11 mouse cellular contexts compared by ENCODE assay signal in the genomic region with DNA sequence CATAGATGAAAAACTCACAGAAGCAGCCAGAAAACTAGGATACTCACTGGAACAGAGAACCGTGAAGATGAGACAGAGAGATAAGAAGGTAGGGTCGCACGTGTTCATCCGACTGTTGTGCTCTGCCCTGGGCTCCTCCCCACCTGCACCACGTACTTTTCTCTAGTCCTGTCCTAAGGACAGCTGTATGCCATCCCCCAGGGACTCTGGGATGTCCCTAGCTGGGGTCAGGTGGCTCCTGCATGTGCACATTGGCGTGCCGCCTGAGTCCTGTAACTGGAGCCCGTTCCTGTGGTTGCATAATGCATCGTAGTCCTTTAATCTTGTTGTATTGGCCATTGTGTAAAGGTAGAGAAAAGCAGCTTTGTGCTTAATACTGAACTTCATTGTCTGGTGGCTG. TPM values are rescaled to one million over a fixed set of nuclear protein-coding genes. Genes with fewer than 3 reads are reported as not detected.
DNase-seq lines count a peak whose midpoint lies in the region; ATAC-seq and TF ChIP-seq lines count a peak whose summit lies in the region.
"Had no signal": no experiment of that assay in that cellular context is flagged by ENCODE, and none has a peak within 500 bp of the region (broad histone marks: within the 10 kb centered on the region; RNA-seq: fewer than 3 reads in every experiment).

No protein-coding gene starts in this region.

- no peaks in the 10 kb centered on the region; the same call in 1 of the 2 replicates for H3K4me1 ChIP-seq in hindbrain, embryonic 13.5 days (replicated peaks)
- no peaks in the 10 kb centered on the region for H3K4me1 ChIP-seq in hindbrain, embryonic 12.5 days
- H3K4me1 ChIP-seq in neural tube, embryonic 11.5 days (ENCODE audit: control insufficient read depth, insufficient read depth, low read length) = no peaks in the 10 kb centered on the region
- no peaks in the 10 kb centered on the region for H3K4me1 ChIP-seq in neural tube, embryonic 15.5 days
- peaks cover 3% of the 10 kb centered on the region for H3K4me1 ChIP-seq in olfactory bulb, adult 2 months (ENCODE audit: control insufficient read depth, insufficient read depth, low read length)

- no peak overlapping the region for H3K4me3 ChIP-seq in hindbrain, embryonic 13.5 days
- H3K4me3 ChIP-seq in hindbrain, embryonic 12.5 days = no peak overlapping the region
- H3K4me3 ChIP-seq in neural tube, embryonic 11.5 days (ENCODE audit: low read depth, low read length) = no peak overlapping the region
- no peak overlapping the region for H3K4me3 ChIP-seq in neural tube, embryonic 15.5 days (replicated peaks)
- no peak overlapping the region for H3K4me3 ChIP-seq in olfactory bulb, adult 2 months (ENCODE audit: insufficient read depth, low read depth, low read length)
- H3K4me3 ChIP-seq: midbrain, embryonic 10.5 days had no signal

- TF ChIP-seq POLR2A in olfactory bulb, adult 2 months (IDR thresholded peaks at IDR 0.05; ENCODE audit: insufficient read depth, low read depth, low read length) = no peak

- 0 out of 2 replicates have a peak, but pooled peaks have one; percentile 36 for ATAC-seq in hindbrain, embryonic 13.5 days (ENCODE audit: low FRiP score)
- no peak; the same call in 1 of the 2 replicates for ATAC-seq in hindbrain, embryonic 12.5 days (ENCODE audit: low FRiP score)
- ATAC-seq in neural tube, embryonic 11.5 days (ENCODE audit: insufficient read depth, low FRiP score, low TSS enrichment) = peak; percentile 35; the same call in 1 of the 2 replicates
- no peak for ATAC-seq in neural tube, embryonic 15.5 days (ENCODE audit: low FRiP score)
- ATAC-seq: hindbrain, postnatal 0 days had no signal

- no peak for TF ChIP-seq CTCF in olfactory bulb, adult 2 months (IDR thresholded peaks at IDR 0.05; ENCODE audit: insufficient read depth, low read depth, low read length)

- DNase-seq in neural tube, embryonic 11.5 days (ENCODE audit: low spot score) = no peak
- DNase-seq in gastrocnemius, postnatal 10 days = peak; percentile 34
- no peak for DNase-seq in cerebellum, adult 9-11 months
- no peak for DNase-seq in ovary, postnatal 36 days (ENCODE audit: low spot score)

- H3K36me3 ChIP-seq in hindbrain, embryonic 13.5 days = peaks cover 41% of the 10 kb centered on the region; the same call in 1 of the 2 replicates
- peaks cover 14% of the 10 kb centered on the region for H3K36me3 ChIP-seq in hindbrain, embryonic 12.5 days
- no peaks in the 10 kb centered on the region; the same call in 1 of the 2 replicates for H3K36me3 ChIP-seq in neural tube, embryonic 11.5 days (ENCODE audit: control insufficient read depth, insufficient read depth, low read length)
- H3K36me3 ChIP-seq in neural tube, embryonic 15.5 days = peaks cover 10% of the 10 kb centered on the region; the same call in 1 of the 2 replicates

- 81% methylated on average over 9 of the region's 9 CpGs for WGBS in hindbrain, embryonic 13.5 days
- WGBS in hindbrain, embryonic 12.5 days = 87% methylated on average over 9 of the region's 9 CpGs
- 86% methylated on average over 9 of the region's 9 CpGs for WGBS in neural tube, embryonic 11.5 days
- WGBS in neural tube, embryonic 15.5 days = 80% methylated on average over 9 of the region's 9 CpGs
- WGBS in olfactory bulb, adult 2 months = 56% methylated on average over 9 of the region's 9 CpGs

- H3K4me2 ChIP-seq in hindbrain, embryonic 13.5 days = no peak overlapping the region
- no peak overlapping the region for H3K4me2 ChIP-seq in hindbrain, embryonic 12.5 days (replicated peaks)
- no peak overlapping the region for H3K4me2 ChIP-seq in neural tube, embryonic 11.5 days (ENCODE audit: low read depth)
- no peak overlapping the region for H3K4me2 ChIP-seq in neural tube, embryonic 15.5 days

- no peaks in the 10 kb centered on the region for H3K9me3 ChIP-seq in hindbrain, embryonic 13.5 days
- no peaks in the 10 kb centered on the region for H3K9me3 ChIP-seq in hindbrain, embryonic 12.5 days (replicated peaks)
- no peaks in the 10 kb centered on the region for H3K9me3 ChIP-seq in neural tube, embryonic 11.5 days (ENCODE audit: control insufficient read depth, low read length)
- no peaks in the 10 kb centered on the region for H3K9me3 ChIP-seq in neural tube, embryonic 15.5 days (replicated peaks)
- H3K9me3 ChIP-seq: midbrain, embryonic 10.5 days had no signal

- H3K9ac ChIP-seq in hindbrain, embryonic 13.5 days = no peak overlapping the region
- H3K9ac ChIP-seq in hindbrain, embryonic 12.5 days = no peak overlapping the region
- H3K9ac ChIP-seq in neural tube, embryonic 11.5 days (ENCODE audit: low read length) = no peak overlapping the region
- H3K9ac ChIP-seq in neural tube, embryonic 15.5 days (replicated peaks) = no peak overlapping the region
- H3K9ac ChIP-seq: liver, embryonic 14.5 days had no signal

- H3K27me3 ChIP-seq in hindbrain, embryonic 13.5 days = no peaks in the 10 kb centered on the region
- no peaks in the 10 kb centered on the region for H3K27me3 ChIP-seq in hindbrain, embryonic 12.5 days
- H3K27me3 ChIP-seq in neural tube, embryonic 11.5 days (ENCODE audit: control insufficient read depth, insufficient read depth, low read length) = no peaks in the 10 kb centered on the region
- no peaks in the 10 kb centered on the region for H3K27me3 ChIP-seq in neural tube, embryonic 15.5 days (replicated peaks)

- H3K27ac ChIP-seq in hindbrain, embryonic 13.5 days = no peak overlapping the region
- H3K27ac ChIP-seq in hindbrain, embryonic 12.5 days = no peak overlapping the region
- H3K27ac ChIP-seq in neural tube, embryonic 11.5 days (ENCODE audit: low read depth, low read length) = no peak overlapping the region
- no peak overlapping the region for H3K27ac ChIP-seq in neural tube, embryonic 15.5 days (replicated peaks)
- H3K27ac ChIP-seq in olfactory bulb, adult 2 months (ENCODE audit: insufficient read depth, low read depth, low read length) = peak overlapping the region; percentile 42; the same call in 1 of the 2 replicates
- H3K27ac ChIP-seq: hindbrain, postnatal 0 days; liver, embryonic 14.5 days; midbrain, embryonic 10.5 days had no signal

RNA-seq across cellular contexts. Expression of gene Hpf1, which starts 9.9 kb away (rescaled TPM):
- 109 and 112 TPM in 2 replicates for polyA plus RNA-seq in hindbrain, embryonic 13.5 days (2015; fragmentation: Nextera tagmentation; extraction: Ambion mirVana)
- 116 and 119 TPM in 2 replicates for polyA plus RNA-seq in hindbrain, embryonic 12.5 days (2016; fragmentation: Nextera tagmentation; extraction: Ambion mirVana)
- 108 and 113 TPM in 2 replicates for polyA plus RNA-seq in neural tube, embryonic 11.5 days (2014; fragmentation: Nextera tagmentation; extraction: Ambion mirVana)
- 109 and 115 TPM in 2 replicates for polyA plus RNA-seq in neural tube, embryonic 15.5 days (2015; fragmentation: Nextera tagmentation; extraction: Ambion mirVana)
- total RNA-seq in gastrocnemius, postnatal 10 days (2021) = 10 to 100 TPM; 14.1 to 15.4 TPM
- not detected in 2 replicates for polyA plus RNA-seq in olfactory bulb, adult 2 months (2012; ENCODE audit: insufficient read depth, insufficient read length, low replicate concordance, missing spikeins)

Comparison
In these comparisons a context has a peak if more than half of its experiments do, and no peak if none do; other contexts are left out.
1. ATAC-seq: peak in hindbrain, embryonic 13.5 days (single experiment) and neural tube, embryonic 11.5 days (single experiment); none in hindbrain, embryonic 12.5 days (single experiment) and neural tube, embryonic 15.5 days (single experiment).